Mouse (Mus musculus) G1E (cell line): ENCODE measurements around the gene Slc25a20.

Experiments used
- CTCF ChIP-seq: IDR thresholded peaks from 2 replicates; pipeline ENCODE4 v1.5.1; 2012; ENCODE audit warnings: low read depth, low read length, inconsistent platforms, mixed read lengths
- POLR2AphosphoS5 ChIP-seq: IDR thresholded peaks from 2 replicates; pipeline ENCODE4 v1.6.1; 2012; ENCODE audit warnings: low read depth, low read length, inconsistent platforms; ENCODE audit not compliant: insufficient replicate concordance
- TAL1 ChIP-seq: conservative IDR thresholded peaks from 2 replicates; pipeline ENCODE4 v1.6.1; 2012; ENCODE audit warnings: low read depth, low read length, inconsistent platforms, mixed read lengths

DNA sequence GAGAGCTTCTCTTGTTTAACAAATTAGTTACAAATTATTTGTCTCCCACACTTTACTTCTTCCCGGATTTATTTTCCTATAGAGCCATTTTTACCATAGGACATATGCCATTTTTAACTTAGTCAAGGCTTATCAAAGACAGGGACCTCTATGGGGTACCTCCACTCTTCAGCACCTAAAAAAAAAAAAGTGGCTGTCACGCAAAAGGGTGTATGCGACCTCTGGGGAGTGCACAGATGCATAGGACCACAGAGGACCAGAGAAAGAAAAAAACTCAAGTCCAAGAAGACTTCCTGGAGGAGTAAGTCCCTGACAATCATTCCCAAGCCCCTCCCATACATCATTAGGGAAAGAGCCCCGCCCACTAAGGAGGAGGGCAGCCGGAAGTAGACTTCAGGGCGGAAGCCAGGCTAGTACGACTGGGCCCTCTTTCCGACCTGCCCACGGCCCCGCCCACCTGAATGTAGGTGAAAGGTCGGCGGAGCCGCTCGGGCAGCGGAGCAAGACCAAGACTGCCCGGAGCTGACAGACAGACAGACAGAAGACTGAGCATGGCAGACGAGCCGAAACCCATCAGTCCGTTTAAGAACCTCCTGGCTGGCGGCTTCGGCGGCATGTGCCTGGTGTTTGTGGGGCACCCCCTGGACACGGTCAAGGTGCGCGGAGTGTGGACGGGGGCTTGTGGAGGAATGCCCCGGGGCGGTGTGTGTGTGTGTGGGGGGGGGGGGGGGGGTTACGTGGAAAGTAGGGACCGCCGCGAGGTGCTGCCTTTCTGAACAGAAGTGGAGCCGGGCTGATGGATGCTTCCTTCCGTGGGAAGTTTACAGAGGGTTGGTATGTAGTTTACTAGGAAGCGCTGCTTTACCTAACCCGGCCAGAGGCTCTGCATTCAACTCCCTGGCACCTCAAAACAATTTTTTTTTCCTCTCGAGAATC, at the start of gene Slc25a20:
- no peak for TF ChIP-seq CTCF
- TF ChIP-seq POLR2AphosphoS5: no peak
- TF ChIP-seq TAL1: no peak
